Mouse (Mus musculus): ENCODE data around the gene AL731706.2.
"Not testable (repeated sequence)": the region's sequence is repeated elsewhere in the genome, so short reads cannot be mapped to it uniquely, and the experiment has no call there.

AL731706.2 gene

GRCm38 (mm10) chr2:136885579-136885978 is at the start of gene AL731706.2:
Gene AL731706.2 (minus strand): TSS chr2:136885679.
- DNase-seq (ENCODE audit: low spot score): no peak

- no peak for DNase-seq (ENCODE audit: low spot score)
Observed at GRCm38 (mm10) chr2:136921003-136921408, 35.5 kb upstream of the AL731706.2 start.

- DNase-seq (ENCODE audit: low spot score): no peak
Observed at GRCm38 (mm10) chr2:136920257-136920993, 34.9 kb upstream of the AL731706.2 start.

- no peak for DNase-seq (ENCODE audit: low spot score)
Observed at GRCm38 (mm10) chr2:136919433-136919832, 34.0 kb upstream of the AL731706.2 start.

- no peak for DNase-seq (ENCODE audit: low spot score)
Observed at GRCm38 (mm10) chr2:136914334-136914902, 28.9 kb upstream of the AL731706.2 start.

- DNase-seq (ENCODE audit: low spot score): no peak
Observed at GRCm38 (mm10) chr2:136913021-136913420, 27.5 kb upstream of the AL731706.2 start.

GRCm38 (mm10) chr2:136911958-136912411 is 26.5 kb upstream of the AL731706.2 start:
- DNase-seq (ENCODE audit: low spot score): no peak

GRCm38 (mm10) chr2:136909298-136909697 is 23.8 kb upstream of the AL731706.2 start:
- DNase-seq (ENCODE audit: low spot score): peak; percentile 28

GRCm38 (mm10) chr2:136908596-136908995 is 23.1 kb upstream of the AL731706.2 start:
- no peak for DNase-seq (ENCODE audit: low spot score)

- no peak for DNase-seq (ENCODE audit: low spot score)
Observed at GRCm38 (mm10) chr2:136896131-136896530, 10.7 kb upstream of the AL731706.2 start.

GRCm38 (mm10) chr2:136894494-136894893 is 9.0 kb upstream of the AL731706.2 start:
- DNase-seq (ENCODE audit: low spot score): no peak

GRCm38 (mm10) chr2:136891951-136892371 is 6.5 kb upstream of the AL731706.2 start:
- DNase-seq (ENCODE audit: low spot score): peak; percentile 94

- peak; percentile 99 for DNase-seq (ENCODE audit: low spot score)
Observed at GRCm38 (mm10) chr2:136891068-136891950, 5.8 kb upstream of the AL731706.2 start, which contains the start of the genes Slx4ip, AL731706.1 and Mkks. Gene Slx4ip (plus strand): TSS chr2:136891218. Gene AL731706.1 (minus strand): TSS chr2:136891389. Gene Mkks (minus strand): TSS chr2:136891389.

- DNase-seq (ENCODE audit: low spot score): not testable (repeated sequence)
Observed at GRCm38 (mm10) chr2:136890716-136891067, 5.2 kb upstream of the AL731706.2 start.

- DNase-seq (ENCODE audit: low spot score): no peak
Observed at GRCm38 (mm10) chr2:136886846-136887245, 1.4 kb upstream of the AL731706.2 start.

- DNase-seq (ENCODE audit: low spot score): peak; percentile 51
Observed at GRCm38 (mm10) chr2:136854543-136855388, 30.7 kb downstream of the AL731706.2 start.

GRCm38 (mm10) chr2:136850366-136850765 is 35.1 kb downstream of the AL731706.2 start:
- no peak for DNase-seq (ENCODE audit: low spot score)

GRCm38 (mm10) chr2:136837994-136838393 is 47.5 kb downstream of the AL731706.2 start:
- DNase-seq (ENCODE audit: low spot score): no peak

GRCm38 (mm10) chr2:136835882-136836281 is 49.6 kb downstream of the AL731706.2 start:
- no peak for DNase-seq (ENCODE audit: low spot score)
